Mouse (Mus musculus) heart, embryonic 13.5 days (tissue): ENCODE results near the gene Chrnb2. TPM values are rescaled to one million over a fixed set of nuclear protein-coding genes. Genes with fewer than 3 reads are reported as not detected.

Experiments
- ATAC-seq: fragments of 200-750 bp; cut with Nextera tagmentation; 2 replicates; pipeline ENCODE4 v1.8.0; 2017; ENCODE audit warnings: moderate TSS enrichment; ENCODE audit not compliant: insufficient number of reproducible peaks, low FRiP score, low TSS enrichment; ENCODE audit errors: extremely low read depth
- H3K27ac ChIP-seq: fragments of 300-500 bp; sonication (generic); replicated peaks from 2 replicates; pipeline ENCODE4 v1.5.1; 2015; ENCODE audit warnings: moderate library complexity, mild to moderate bottlenecking, inconsistent platforms
- H3K27me3 ChIP-seq: fragments of 300-500 bp; sonication (generic); replicated peaks from 2 replicates; pipeline ENCODE4 v1.6.1; 2015; ENCODE audit warnings: mild to moderate bottlenecking, inconsistent platforms
- H3K36me3 ChIP-seq: fragments of 300-500 bp; sonication (generic); 2 replicates; pipeline ENCODE4 v1.6.1; 2015; ENCODE audit warnings: mild to moderate bottlenecking, inconsistent platforms
- H3K4me1 ChIP-seq: fragments of 300-500 bp; sonication (generic); 2 replicates; pipeline ENCODE4 v1.6.1; 2015; ENCODE audit warnings: inconsistent platforms
- H3K4me2 ChIP-seq: fragments of 300-500 bp; sonication (generic); 2 replicates; pipeline ENCODE4 v1.6.1; 2015; ENCODE audit warnings: inconsistent platforms, mild to moderate bottlenecking, moderate library complexity
- H3K4me3 ChIP-seq: fragments of 300-500 bp; sonication (generic); 2 replicates; pipeline ENCODE4 v1.5.1; 2015; ENCODE audit warnings: moderate library complexity, mild to moderate bottlenecking, inconsistent platforms
- H3K9ac ChIP-seq: fragments of 300-500 bp; sonication (generic); 2 replicates; pipeline ENCODE4 v1.6.1; 2015; ENCODE audit warnings: inconsistent platforms, mild to moderate bottlenecking, moderate library complexity
- H3K9me3 ChIP-seq: fragments of 300-500 bp; sonication (generic); 2 replicates; pipeline ENCODE4 v1.6.1; 2016; ENCODE audit warnings: inconsistent platforms
- WGBS: fragments of 180-500 bp; shearing (Covaris S2); methylation state at CpG from one replicate; pipeline ENCODE4 v1.1.7; 2015; ENCODE audit warnings: mixed read lengths; 5-methylcytosine and 5-hydroxymethylcytosine counted together
- polyA plus RNA-seq: library from polyadenylated mRNA; unstranded; fragments of >200 nt; fragmentation: Nextera tagmentation; extraction: Ambion mirVana; gene quantifications from 2 replicates; pipeline ENCODE4 v1.2.1, GENCODE M21; 2015

Chrnb2 gene
- polyA plus RNA-seq, 1 experiment from 2014 or later, result 0.44 TPM

- Histone ChIP-seq H3K27me3 (no peaks in the 10 kb centered on the region), H3K27ac (no peak overlapping the region), H3K4me1 (peaks cover 10% of the 10 kb centered on the region), H3K9me3 (no peaks in the 10 kb centered on the region), H3K36me3 (peaks cover 84% of the 10 kb centered on the region), H3K4me3 (no peak overlapping the region), H3K4me2 (no peak overlapping the region), H3K9ac (no peak overlapping the region)
- WGBS, result 74% methylated on average over 4 of the region's 4 CpGs
- ATAC-seq, result no peak
These were observed 15.7 kb upstream of the Chrnb2 start for GRCm38 (mm10) chr3:89780102-89780501.

DNA sequence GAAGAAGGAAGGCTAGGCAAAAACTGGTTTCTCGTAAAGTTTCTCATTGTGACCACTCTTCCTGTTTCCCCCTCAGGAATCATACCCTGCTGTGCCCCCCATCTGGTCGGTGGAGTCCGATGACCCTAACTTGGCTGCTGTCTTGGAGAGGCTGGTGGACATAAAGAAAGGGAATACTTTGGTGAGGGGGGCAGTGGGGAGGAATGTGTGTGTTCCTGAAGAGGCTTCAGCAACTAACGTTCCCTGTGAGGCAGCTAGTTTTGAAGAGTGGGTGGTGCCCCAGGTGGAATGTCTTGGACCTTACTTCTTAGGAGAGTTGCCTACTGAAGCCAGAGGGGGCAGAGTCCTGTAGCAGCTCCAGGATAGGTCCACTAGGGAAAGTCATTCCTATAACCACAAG lies 11.6 kb upstream of the Chrnb2 start:
- no peaks in the 10 kb centered on the region for H3K9me3 ChIP-seq
- 80% methylated on average over 4 of the region's 4 CpGs for WGBS
- H3K4me3 ChIP-seq, result no peak overlapping the region
- H3K27ac ChIP-seq, result no peak overlapping the region
- no peaks in the 10 kb centered on the region for H3K27me3 ChIP-seq
- no peak for ATAC-seq
- H3K36me3 ChIP-seq, result peaks cover 52% of the 10 kb centered on the region
- H3K4me1 ChIP-seq, result peaks cover 33% of the 10 kb centered on the region
- H3K9ac ChIP-seq, result peak overlapping the region; percentile 99; the same call in 1 of the 2 replicates
- no peak overlapping the region for H3K4me2 ChIP-seq

DNA sequence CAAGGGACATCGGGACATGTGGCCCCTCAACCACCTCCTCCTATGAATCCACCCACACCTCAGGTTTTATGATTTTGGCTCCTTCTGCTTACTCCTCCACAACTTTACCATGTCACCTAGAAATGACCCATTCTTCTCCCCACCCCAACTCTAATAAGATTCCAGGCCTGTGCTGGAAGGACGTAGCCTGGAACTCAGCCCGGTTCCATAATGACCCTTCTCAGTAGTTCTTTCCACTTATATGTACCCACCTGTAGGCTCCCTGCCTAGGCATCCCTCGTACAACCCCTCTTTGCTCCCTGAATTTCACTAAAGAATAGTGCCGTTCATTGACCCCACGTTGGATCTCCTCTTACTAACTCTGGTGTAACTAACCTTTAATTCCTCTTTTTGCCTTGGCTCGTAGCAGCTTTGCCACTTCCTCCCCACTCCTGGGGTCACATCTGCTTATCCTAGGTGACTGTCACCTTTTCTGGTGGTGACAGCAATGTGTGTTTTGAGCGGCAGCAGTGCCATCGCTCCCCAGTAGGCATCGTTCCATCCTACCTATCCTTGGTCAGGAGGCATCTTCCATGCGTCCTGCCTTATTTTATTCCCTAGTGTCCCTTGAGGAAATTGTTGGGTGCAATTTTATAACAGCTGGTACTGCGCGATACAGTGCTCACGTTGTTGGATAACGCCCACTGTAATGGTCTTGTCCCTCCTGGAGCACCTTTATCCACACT lies 10.0 kb upstream of the Chrnb2 start:
- Histone ChIP-seq H3K9ac (peak overlapping the region; percentile 99), H3K4me2 (peak overlapping the region; percentile 89), H3K4me1 (peaks cover 33% of the 10 kb centered on the region), H3K27me3 (no peaks in the 10 kb centered on the region), H3K27ac (peak overlapping the region; percentile 97), H3K9me3 (no peaks in the 10 kb centered on the region), H3K36me3 (peaks cover 36% of the 10 kb centered on the region), H3K4me3 (peak overlapping the region; percentile 74)
- ATAC-seq, result no peak
- 30% methylated on average over 15 of the region's 15 CpGs for WGBS

GRCm38 (mm10) chr3:89773740-89774211 lies 9.3 kb upstream of the Chrnb2 start:
- peaks cover 33% of the 10 kb centered on the region for H3K4me1 ChIP-seq
- peak overlapping the region; percentile 99 for H3K9ac ChIP-seq
- WGBS, result under 1% methylated on average over 28 of the region's 37 CpGs
- no peaks in the 10 kb centered on the region for H3K9me3 ChIP-seq
- peak overlapping the region; percentile 97 for H3K27ac ChIP-seq
- peaks cover 34% of the 10 kb centered on the region for H3K36me3 ChIP-seq
- peak overlapping the region; percentile 74 for H3K4me3 ChIP-seq
- H3K4me2 ChIP-seq, result peak overlapping the region; percentile 89
- 0 out of 2 replicates have a peak, but pooled peaks have one; percentile 1 for ATAC-seq
- no peaks in the 10 kb centered on the region for H3K27me3 ChIP-seq

DNA sequence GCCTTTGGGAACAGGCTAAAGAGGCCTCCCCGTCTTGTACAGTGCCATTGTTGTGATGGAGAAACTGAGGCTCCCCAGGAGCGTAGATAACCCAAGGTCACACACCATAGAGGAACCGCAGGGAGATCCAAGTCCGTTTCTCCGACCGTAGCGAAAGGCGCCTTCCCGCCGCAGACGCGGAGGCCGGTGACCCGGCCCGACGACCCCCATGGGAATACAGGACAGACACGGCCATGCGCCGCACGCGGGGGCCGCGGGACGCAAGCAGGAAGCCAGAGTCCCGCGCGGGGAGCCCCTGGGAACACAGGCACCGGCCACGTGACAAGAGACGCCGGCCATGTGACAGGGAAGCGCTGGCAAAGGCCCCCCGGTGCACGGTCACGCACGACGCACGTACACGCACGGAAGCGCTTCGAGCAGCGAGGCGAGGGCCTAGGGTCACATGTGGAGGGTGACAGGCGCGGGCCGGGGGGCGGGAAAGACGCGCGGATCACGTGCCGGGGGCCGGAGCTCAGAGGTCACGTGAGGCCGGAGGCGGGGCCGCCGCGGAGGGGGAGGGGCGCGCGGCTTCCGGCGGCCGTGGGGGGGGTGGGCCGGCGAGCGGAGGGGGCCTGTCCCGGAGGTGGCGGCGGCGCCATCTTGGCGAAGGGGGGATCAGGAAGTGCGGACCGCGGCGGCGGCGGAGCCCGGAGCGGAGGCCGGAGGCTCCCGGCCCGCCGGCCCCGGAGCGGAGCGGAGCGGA lies 8.7 kb upstream of the Chrnb2 start, which contains the start of gene Ube2q1:
Gene Ube2q1 (plus strand): TSS at position 649 of the 742 bp plus-strand sequence.
- peak; percentile 92 for ATAC-seq
- H3K4me1 ChIP-seq, result peaks cover 33% of the 10 kb centered on the region
- 1% methylated on average over 74 of the region's 90 CpGs for WGBS
- H3K27ac ChIP-seq, result peak within 1 kb of the TSS; percentile 97
- peak within 1 kb of the TSS; percentile 89 for H3K4me2 ChIP-seq
- no peaks in the 10 kb centered on the region for H3K27me3 ChIP-seq
- H3K4me3 ChIP-seq, result peak within 1 kb of the TSS; percentile 74
- peak within 1 kb of the TSS; percentile 99 for H3K9ac ChIP-seq
- H3K36me3 ChIP-seq, result peaks cover 28% of the 10 kb centered on the region
- H3K9me3 ChIP-seq, result no peaks in the 10 kb centered on the region

DNA sequence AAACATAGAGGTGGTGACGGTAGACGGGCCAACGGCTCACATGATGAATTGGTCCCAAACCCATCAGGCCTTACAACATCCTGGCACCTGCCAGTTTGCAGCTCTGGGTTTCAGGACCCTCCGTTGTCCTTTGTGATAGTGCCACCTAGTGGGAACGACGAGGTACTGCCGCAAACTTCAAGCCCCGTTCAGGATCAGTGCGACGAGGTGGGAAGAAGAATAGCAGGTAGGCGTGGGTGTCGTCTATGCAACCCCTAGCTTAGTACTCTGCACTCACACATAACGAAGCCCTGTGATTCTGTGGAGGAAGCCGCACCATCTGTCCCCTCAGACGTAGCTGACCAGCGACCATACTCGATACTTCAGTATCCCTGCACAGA lies 8.1 kb upstream of the Chrnb2 start:
- H3K27me3 ChIP-seq, result no peaks in the 10 kb centered on the region
- H3K4me3 ChIP-seq, result peak overlapping the region; percentile 74
- peaks cover 33% of the 10 kb centered on the region for H3K4me1 ChIP-seq
- H3K36me3 ChIP-seq, result peaks cover 22% of the 10 kb centered on the region
- H3K27ac ChIP-seq, result peak overlapping the region; percentile 97
- H3K4me2 ChIP-seq, result peak overlapping the region; percentile 89
- H3K9ac ChIP-seq, result peak overlapping the region; percentile 99
- 2% methylated on average over 17 of the region's 17 CpGs for WGBS
- H3K9me3 ChIP-seq, result no peaks in the 10 kb centered on the region
- ATAC-seq, result peak; percentile 38

DNA sequence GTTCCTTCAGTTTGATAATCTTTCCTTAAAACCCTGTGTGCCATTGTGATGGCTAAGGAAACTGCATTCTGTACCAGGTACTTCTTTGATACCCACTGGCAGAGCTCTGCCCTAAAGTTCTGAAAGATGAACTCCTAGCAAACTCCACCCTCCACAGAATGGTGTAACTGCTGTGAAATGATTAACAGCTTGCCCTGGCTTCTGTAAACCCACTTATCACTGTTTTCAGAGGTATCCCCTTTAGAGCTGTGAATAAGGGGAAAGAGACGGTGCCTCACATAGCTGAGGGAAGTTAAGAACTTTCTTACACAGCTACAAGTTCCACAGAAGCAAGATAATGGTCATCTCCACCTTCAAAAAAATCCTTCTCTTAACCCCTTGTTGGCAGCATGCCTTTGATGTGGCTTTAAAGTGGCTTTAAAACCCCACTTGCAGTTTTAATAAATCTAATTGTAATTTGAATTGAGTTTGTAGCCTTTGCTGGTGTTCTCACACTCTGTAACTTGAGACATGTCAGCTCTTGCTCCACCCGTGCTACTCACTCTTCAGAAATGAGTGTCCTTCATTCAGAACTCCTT lies 6.1 kb upstream of the Chrnb2 start:
- no peak overlapping the region for H3K9ac ChIP-seq
- H3K4me3 ChIP-seq, result no peak overlapping the region
- no peak overlapping the region for H3K4me2 ChIP-seq
- peaks cover 9% of the 10 kb centered on the region for H3K27me3 ChIP-seq
- 46% methylated on average over 2 of the region's 2 CpGs for WGBS
- 0 out of 2 replicates have a peak, but pooled peaks cover 4% of the 10 kb centered on the region for H3K36me3 ChIP-seq
- H3K4me1 ChIP-seq, result peaks cover 27% of the 10 kb centered on the region
- H3K27ac ChIP-seq, result no peak overlapping the region
- no peaks in the 10 kb centered on the region for H3K9me3 ChIP-seq
- no peak for ATAC-seq

GRCm38 (mm10) chr3:89769584-89769983 lies 5.2 kb upstream of the Chrnb2 start:
- Histone ChIP-seq H3K9me3 (no peaks in the 10 kb centered on the region), H3K36me3 (0 out of 2 replicates have a peak, but pooled peaks cover 4% of the 10 kb centered on the region), H3K4me1 (peaks cover 18% of the 10 kb centered on the region), H3K4me3 (no peak overlapping the region), H3K27ac (no peak overlapping the region), H3K27me3 (peaks cover 18% of the 10 kb centered on the region), H3K9ac (no peak overlapping the region), H3K4me2 (no peak overlapping the region)
- no peak for ATAC-seq
- 65% methylated on average over 7 of the region's 7 CpGs for WGBS

GRCm38 (mm10) chr3:89759786-89760185 lies 4.6 kb downstream of the Chrnb2 start:
- Histone ChIP-seq H3K9me3 (no peaks in the 10 kb centered on the region), H3K36me3 (no peaks in the 10 kb centered on the region), H3K9ac (no peak overlapping the region), H3K4me1 (peaks cover 6% of the 10 kb centered on the region; the same call in 1 of the 2 replicates), H3K4me2 (no peak overlapping the region), H3K27me3 (peaks cover 53% of the 10 kb centered on the region), H3K4me3 (no peak overlapping the region), H3K27ac (no peak overlapping the region)
- no peak for ATAC-seq
- WGBS, result 67% methylated on average over 3 of the region's 3 CpGs

DNA sequence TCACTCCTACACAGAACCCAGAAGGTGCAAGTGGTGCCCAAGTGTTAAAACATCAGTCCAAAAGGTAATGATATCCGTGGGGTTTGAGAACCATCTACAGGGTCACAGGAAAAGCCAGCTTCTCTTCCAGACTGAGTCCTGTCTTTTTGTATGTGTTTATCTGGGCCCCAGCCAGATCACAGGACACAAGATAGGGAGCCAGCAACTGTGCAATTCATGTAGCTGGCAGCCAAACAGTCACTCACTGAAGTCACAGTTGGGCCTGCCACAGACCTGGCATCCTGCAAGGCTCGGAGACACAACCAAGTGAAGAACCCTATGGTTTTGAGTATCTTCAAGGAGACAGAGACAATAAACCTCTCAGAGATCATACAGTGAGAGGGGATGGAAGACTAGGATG lies 6.6 kb downstream of the Chrnb2 start:
- H3K9ac ChIP-seq, result no peak overlapping the region
- no peaks in the 10 kb centered on the region for H3K4me1 ChIP-seq
- no peak for ATAC-seq
- H3K36me3 ChIP-seq, result no peaks in the 10 kb centered on the region
- no peaks in the 10 kb centered on the region for H3K9me3 ChIP-seq
- H3K4me3 ChIP-seq, result no peak overlapping the region
- H3K27ac ChIP-seq, result no peak overlapping the region
- H3K4me2 ChIP-seq, result no peak overlapping the region
- WGBS, result 63% methylated on average over 2 of the region's 2 CpGs
- peaks cover 35% of the 10 kb centered on the region for H3K27me3 ChIP-seq

DNA sequence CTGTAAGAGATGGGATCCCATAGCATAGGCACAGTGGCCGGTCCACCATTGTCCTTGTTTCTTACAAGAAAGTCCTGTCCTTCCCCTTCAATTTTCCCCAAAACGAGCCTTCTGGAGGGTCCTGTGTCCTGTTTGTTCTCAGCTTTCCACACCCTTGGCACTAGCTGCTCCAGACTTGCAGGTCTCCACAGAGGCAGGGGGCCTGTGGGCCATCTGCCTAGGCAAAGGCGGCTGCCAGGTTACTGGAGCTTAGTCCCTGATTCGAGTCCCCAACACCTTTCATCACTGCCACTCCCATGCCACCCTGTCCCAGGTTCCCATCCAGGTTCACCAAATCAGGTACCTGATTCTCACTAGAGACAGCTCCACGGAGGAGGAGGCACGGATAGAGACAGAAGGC lies 9.1 kb downstream of the Chrnb2 start:
- Histone ChIP-seq H3K4me2 (no peak overlapping the region), H3K9ac (no peak overlapping the region), H3K36me3 (peaks cover 16% of the 10 kb centered on the region), H3K4me3 (no peak overlapping the region), H3K9me3 (no peaks in the 10 kb centered on the region), H3K27me3 (peaks cover 12% of the 10 kb centered on the region; the same call in 1 of the 2 replicates), H3K27ac (no peak overlapping the region), H3K4me1 (no peaks in the 10 kb centered on the region)
- 60% methylated on average over 6 of the region's 6 CpGs for WGBS
- ATAC-seq, result no peak
